Mouse (Mus musculus) erythroblast, embryonic 14.5 days (primary cell): ENCODE data around the gene Efcab3.

Experiments
- GATA1 ChIP-seq: IDR thresholded peaks from 2 replicates; pipeline ENCODE4 v1.6.1; 2012; ENCODE audit warnings: low read length, inconsistent platforms, mixed read lengths
- TAL1 ChIP-seq: IDR thresholded peaks from 3 replicates; pipeline ENCODE4 v1.6.1; 2012; ENCODE audit warnings: low read length, inconsistent platforms, mixed read lengths

GRCm38 (mm10) chr11:105151226-105152016 is 88.0 kb downstream of the Efcab3 start:
- TF ChIP-seq GATA1 (no peak), TAL1 (no peak)
